Mouse (Mus musculus) layer of hippocampus, adult 2 months (tissue): ENCODE measurements at regions not wholly inside any gene's neighbourhood (a gene's known extent, or its start where the extent isn't known, plus 50 kb on each side); places are given as distances from the start of the nearest gene placed in this dataset.

Source experiments
- DNase-seq, 2 experiments: peaks; one replicate each; pipeline ENCODE4 v3.0.0; 2022; ENCODE audit warnings: low spot score in 2 of 2
- H3K27ac ChIP-seq: fragments of 200-600 bp; 2 replicates; pipeline ENCODE4 v1.8.1; 2022
- H3K4me3 ChIP-seq: fragments of 200-600 bp; 2 replicates; pipeline ENCODE4 v1.8.1; 2022; ENCODE audit warnings: mild to moderate bottlenecking
- CTCF ChIP-seq: fragments of 200-600 bp; conservative IDR thresholded peaks from 2 replicates; pipeline ENCODE4 v1.8.1; 2022; ENCODE audit warnings: antibody characterized with exemption, mild to moderate bottlenecking, moderate library complexity

DNA sequence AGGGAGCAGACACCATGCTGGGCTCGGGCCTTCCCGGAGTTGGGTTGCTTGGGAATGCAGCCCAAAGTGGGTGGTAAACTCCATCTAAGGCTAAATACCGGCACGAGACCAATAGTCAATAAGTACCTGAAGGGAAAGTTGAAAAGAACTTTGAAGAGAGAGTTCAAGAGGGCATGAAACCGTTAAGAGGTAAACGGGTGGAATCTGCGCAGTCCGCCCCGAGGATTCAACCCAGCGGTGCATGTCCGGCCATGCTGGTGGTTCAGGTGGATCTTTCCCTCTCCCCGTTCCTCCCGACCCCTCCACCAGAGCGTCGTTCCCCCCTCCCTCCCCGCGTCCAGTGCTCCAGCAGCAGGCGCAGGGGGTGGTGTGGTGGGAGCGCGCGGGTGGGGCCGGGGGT, 179.1 kb upstream of the Arhgef26 start:
- DNase-seq = peak; percentile 30 to 53
- no peak for TF ChIP-seq CTCF
- Histone ChIP-seq H3K4me3 (no peak overlapping the region), H3K27ac (no peak overlapping the region)

DNA sequence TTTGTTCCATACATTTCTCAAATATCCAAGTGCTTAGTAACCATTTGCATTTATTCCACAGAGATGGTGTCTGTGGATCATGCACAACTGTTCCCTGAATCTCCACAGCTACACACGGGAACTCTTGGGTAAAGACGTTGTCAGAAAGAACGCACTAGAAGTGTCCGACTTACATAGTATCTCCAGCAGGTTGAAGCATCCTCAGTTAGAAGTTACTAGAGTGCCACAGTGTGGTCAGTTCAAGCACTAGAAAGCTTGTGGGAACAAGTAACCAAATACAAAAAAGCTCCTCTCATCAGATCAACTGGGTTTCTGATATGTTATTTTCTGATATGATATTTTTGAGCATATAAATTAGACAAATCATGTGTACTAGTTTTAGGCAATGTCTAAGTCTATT, 167.5 kb upstream of the Arhgef26 start:
- H3K4me3 ChIP-seq = no peak overlapping the region
- TF ChIP-seq CTCF = peak; percentile 82
- DNase-seq = peak in 1 of 2 experiments; percentile 55
- H3K27ac ChIP-seq = no peak overlapping the region

GRCm38 (mm10) chr3:62187807-62188509, 150.2 kb upstream of the Arhgef26 start:
- DNase-seq = no peak
- no peak for TF ChIP-seq CTCF
- Histone ChIP-seq H3K27ac (no peak overlapping the region), H3K4me3 (no peak overlapping the region)

DNA sequence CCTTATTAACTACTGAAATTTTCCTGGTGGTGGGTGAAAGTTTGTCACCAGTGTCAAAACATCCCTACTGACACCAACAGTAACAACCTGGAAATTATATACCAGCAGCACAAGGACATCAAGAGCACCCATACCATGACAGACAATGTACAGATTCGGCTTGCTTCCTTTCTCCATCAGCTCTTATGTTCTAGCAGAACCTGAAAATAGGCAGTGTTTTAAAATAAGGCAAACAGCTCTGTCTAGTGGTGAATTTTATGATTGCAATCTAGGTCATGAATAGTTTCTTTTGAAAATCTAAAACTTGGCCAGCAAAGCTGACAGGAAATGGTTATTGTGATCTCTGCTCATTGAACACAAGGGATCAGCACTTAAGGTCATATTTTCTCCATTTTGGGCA, 145.7 kb upstream of the Arhgef26 start:
- Histone ChIP-seq H3K4me3 (no peak overlapping the region), H3K27ac (no peak overlapping the region)
- DNase-seq = peak; percentile 16 to 18
- peak; percentile 93 for TF ChIP-seq CTCF

DNA sequence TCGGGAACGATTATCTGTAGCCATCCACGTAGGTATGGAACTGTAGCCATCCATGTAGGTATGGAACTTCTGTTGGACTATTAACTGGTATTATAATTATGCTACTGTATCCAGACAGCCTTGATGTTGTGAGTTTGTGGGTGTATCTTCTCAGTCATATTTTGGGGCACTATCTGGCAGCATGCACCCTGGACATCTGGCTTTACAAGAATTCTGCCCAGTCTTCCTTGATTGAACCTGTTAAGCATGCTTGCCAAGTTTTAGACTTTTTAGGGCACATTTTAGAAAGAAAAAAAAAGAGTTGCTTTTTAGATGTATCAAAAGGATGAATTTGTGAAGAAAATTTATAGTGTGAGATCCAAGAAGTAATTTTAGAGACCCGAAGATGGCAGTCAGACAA, 143.7 kb upstream of the Arhgef26 start:
- Histone ChIP-seq H3K4me3 (no peak overlapping the region), H3K27ac (no peak overlapping the region)
- TF ChIP-seq CTCF = no peak
- DNase-seq = no peak

GRCm38 (mm10) chr3:62196679-62197078, 141.5 kb upstream of the Arhgef26 start:
- TF ChIP-seq CTCF = no peak
- Histone ChIP-seq H3K27ac (no peak overlapping the region), H3K4me3 (no peak overlapping the region)
- no peak for DNase-seq

DNA sequence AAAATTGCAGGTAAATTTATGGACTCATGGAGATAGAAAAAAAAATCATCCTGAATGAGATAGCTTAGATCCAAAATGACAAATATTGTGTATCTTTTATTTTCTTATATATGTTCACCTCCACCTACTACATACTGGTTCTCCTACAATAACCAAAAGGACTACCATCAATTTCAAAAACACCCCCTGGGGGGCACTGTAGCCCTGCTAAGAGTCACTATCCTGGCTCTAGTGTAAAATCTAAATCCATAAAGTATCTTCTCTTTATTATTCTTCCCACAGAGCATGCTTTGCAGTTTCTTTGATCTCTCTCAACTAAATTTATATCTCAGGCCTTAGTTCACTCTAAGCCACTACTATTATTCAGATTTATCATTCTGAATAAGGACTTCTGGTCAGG, 122.3 kb upstream of the Arhgef26 start:
- Histone ChIP-seq H3K4me3 (no peak overlapping the region), H3K27ac (no peak overlapping the region)
- TF ChIP-seq CTCF = peak; percentile 89
- DNase-seq = peak; percentile 54 to 81

DNA sequence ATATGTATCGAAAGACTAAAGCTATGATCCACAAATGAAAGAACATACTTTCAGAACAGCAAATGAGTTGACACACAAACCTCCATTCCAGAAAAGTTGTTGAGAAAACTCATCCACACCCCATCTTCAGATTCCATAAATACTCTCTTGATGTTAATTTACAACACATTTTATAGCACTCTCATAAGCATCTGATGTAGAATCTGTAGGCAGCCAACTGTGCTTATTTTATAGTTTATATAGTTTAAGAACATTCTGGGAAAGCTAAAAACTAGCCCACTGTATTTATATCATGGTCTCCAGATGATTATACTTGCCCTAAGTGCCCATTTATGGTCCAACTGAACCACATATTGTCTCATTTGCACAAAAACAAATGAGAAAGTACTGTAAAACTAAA, 120.8 kb upstream of the Arhgef26 start:
- H3K4me3 ChIP-seq = no peak overlapping the region
- DNase-seq = no peak
- H3K27ac ChIP-seq = no peak overlapping the region
- TF ChIP-seq CTCF = no peak

- H3K4me3 ChIP-seq = no peak overlapping the region
- no peak overlapping the region for H3K27ac ChIP-seq
- DNase-seq = no peak
- no peak for TF ChIP-seq CTCF
Observed at GRCm38 (mm10) chr3:62227697-62228096, 110.4 kb upstream of the Arhgef26 start.

DNA sequence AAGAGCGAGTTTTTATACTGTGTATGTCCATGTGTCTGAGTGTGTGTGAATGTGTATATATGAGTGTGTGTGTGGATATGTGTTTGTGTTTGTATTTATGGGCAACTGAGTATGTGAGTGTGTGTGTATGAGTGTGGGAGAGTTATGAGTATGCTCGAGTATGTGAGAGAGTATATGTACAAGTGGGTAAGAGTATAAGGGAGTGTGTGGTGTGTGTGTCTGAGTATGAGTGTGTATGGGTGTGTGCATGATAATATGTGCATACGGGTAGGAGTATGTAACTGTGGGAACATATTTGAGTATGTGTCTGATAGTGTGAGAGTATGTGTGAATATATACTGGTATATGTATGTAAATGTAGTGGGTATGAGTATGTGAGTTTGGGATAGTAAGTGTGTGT, 110.0 kb upstream of the Arhgef26 start:
- no peak for TF ChIP-seq CTCF
- no peak for DNase-seq
- no peak overlapping the region for H3K4me3 ChIP-seq
- no peak overlapping the region for H3K27ac ChIP-seq

- no peak overlapping the region for H3K27ac ChIP-seq
- no peak overlapping the region for H3K4me3 ChIP-seq
- no peak for TF ChIP-seq CTCF
- no peak for DNase-seq
Observed at GRCm38 (mm10) chr3:62241031-62241430, 97.1 kb upstream of the Arhgef26 start.

DNA sequence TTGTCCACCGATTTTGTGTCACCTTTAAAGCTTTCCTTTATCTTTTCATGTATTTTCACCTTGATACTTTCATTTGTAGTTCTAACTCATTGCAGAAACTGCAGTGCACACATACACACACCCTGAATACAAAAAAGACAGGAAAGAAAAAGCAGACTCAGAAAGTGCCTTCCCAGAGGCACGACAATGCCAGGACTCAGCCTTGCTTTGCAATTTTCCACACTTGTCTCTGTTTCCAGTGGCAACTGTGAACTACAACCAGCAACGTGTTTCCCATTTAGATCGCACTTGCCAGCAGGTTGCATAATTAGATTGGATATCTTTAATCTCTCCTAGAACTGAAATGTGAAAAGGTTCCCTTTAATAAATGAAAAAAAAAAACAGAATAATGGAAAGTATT, 66.4 kb upstream of the Arhgef26 start:
- DNase-seq = peak; percentile 43 to 75
- peak overlapping the region; percentile 63 for H3K27ac ChIP-seq
- peak overlapping the region; percentile 12; the same call in 1 of the 2 replicates for H3K4me3 ChIP-seq
- TF ChIP-seq CTCF = no peak

DNA sequence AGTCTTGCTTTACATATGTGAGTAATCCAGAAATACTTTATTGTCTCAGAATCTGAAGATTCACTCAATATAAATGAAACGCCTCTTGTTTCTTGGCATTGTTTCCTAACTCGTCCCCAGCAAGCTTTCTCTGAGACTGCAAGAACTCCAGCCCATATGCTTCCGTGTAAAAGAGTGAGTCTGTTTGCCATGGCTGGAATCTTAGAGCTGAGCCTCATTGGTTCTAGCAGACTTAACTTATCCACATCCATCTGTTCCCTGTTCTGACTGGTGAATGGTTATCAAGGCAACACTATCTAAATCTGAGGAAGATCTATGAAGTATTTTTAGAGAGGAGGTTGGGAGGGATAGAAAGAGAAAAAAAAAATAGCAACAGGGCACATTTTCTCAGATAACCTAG, 59.9 kb upstream of the Arhgef26 start:
- TF ChIP-seq CTCF = no peak
- H3K27ac ChIP-seq = no peak overlapping the region
- no peak overlapping the region for H3K4me3 ChIP-seq
- DNase-seq = peak in 1 of 2 experiments; percentile 23

DNA sequence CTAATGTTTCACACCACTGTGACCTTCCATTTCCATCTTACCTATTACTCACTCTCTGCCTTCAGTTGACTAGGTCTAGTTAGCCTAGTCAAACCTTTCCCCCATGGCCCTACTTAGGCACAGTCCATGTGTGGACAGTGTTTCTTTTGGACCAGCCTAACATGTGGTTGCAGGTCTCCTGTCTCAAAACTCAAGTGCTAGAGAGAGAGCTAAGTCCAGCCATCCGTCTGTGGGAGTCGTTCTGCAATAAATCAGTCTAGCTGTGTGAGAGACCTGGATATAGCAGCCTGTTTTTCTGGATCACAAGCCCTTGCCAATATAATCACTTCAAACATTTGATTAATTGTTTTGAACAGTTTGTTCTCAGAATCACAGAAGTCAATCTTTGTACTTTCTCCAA, 57.2 kb upstream of the Arhgef26 start:
- Histone ChIP-seq H3K4me3 (no peak overlapping the region), H3K27ac (no peak overlapping the region)
- TF ChIP-seq CTCF = no peak
- no peak for DNase-seq
